Comparison of ENCODE assay signal across 9 mouse cellular contexts in genomic region chr1:64223779-64224687, GRCm38 (mm10).
DNase-seq lines count a peak whose midpoint lies in the region; ATAC-seq lines count a peak whose summit lies in the region.
"Had no signal": no experiment of that assay in that cellular context is flagged by ENCODE, and none has a peak within 500 bp of the region (broad histone marks: within the 10 kb centered on the region; RNA-seq: fewer than 3 reads in every experiment).

No protein-coding gene starts in this region.

- no peaks in the 10 kb centered on the region for H3K27me3 ChIP-seq in forebrain, embryonic 12.5 days
- no peaks in the 10 kb centered on the region for H3K27me3 ChIP-seq in hindbrain, embryonic 16.5 days (replicated peaks; ENCODE audit: control insufficient read depth, insufficient read depth, low read length)
- no peaks in the 10 kb centered on the region for H3K27me3 ChIP-seq in midbrain, embryonic 14.5 days (ENCODE audit: control insufficient read depth, insufficient read depth, low read length)

- no peaks in the 10 kb centered on the region for H3K36me3 ChIP-seq in forebrain, embryonic 12.5 days (replicated peaks)
- H3K36me3 ChIP-seq in hindbrain, embryonic 16.5 days (ENCODE audit: control insufficient read depth, insufficient read depth, low read length), result no peaks in the 10 kb centered on the region
- no peaks in the 10 kb centered on the region for H3K36me3 ChIP-seq in midbrain, embryonic 14.5 days (ENCODE audit: control insufficient read depth, insufficient read depth, low read length)

- no peak overlapping the region for H3K4me2 ChIP-seq in forebrain, embryonic 12.5 days
- H3K4me2 ChIP-seq in hindbrain, embryonic 16.5 days (ENCODE audit: low read length), result peak overlapping the region; percentile 37
- H3K4me2 ChIP-seq in midbrain, embryonic 14.5 days (ENCODE audit: low read length), result peak overlapping the region; percentile 32

- H3K9me3 ChIP-seq in forebrain, embryonic 12.5 days, result no peaks in the 10 kb centered on the region
- H3K9me3 ChIP-seq in hindbrain, embryonic 16.5 days (ENCODE audit: control insufficient read depth, low read length), result no peaks in the 10 kb centered on the region
- H3K9me3 ChIP-seq in midbrain, embryonic 14.5 days (ENCODE audit: control insufficient read depth, low read length), result no peaks in the 10 kb centered on the region

- no peak overlapping the region for H3K9ac ChIP-seq in forebrain, embryonic 12.5 days
- H3K9ac ChIP-seq in hindbrain, embryonic 16.5 days (ENCODE audit: low read depth, low read length), result peak overlapping the region; percentile 36; the same call in 1 of the 2 replicates
- peak overlapping the region; percentile 18; the same call in 1 of the 2 replicates for H3K9ac ChIP-seq in midbrain, embryonic 14.5 days (replicated peaks; ENCODE audit: low read length)

- H3K27ac ChIP-seq in forebrain, embryonic 12.5 days, result peak overlapping the region; percentile 66
- H3K27ac ChIP-seq in hindbrain, embryonic 16.5 days (ENCODE audit: low read depth, low read length), result peak overlapping the region; percentile 65
- H3K27ac ChIP-seq in midbrain, embryonic 14.5 days (replicated peaks; ENCODE audit: low read depth, low read length), result peak overlapping the region; percentile 81

- peak; percentile 59; the same call in 1 of the 2 replicates for ATAC-seq in forebrain, embryonic 12.5 days (ENCODE audit: low FRiP score)
- peak; percentile 31; the same call in 1 of the 2 replicates for ATAC-seq in hindbrain, embryonic 16.5 days
- ATAC-seq in midbrain, embryonic 14.5 days (ENCODE audit: low FRiP score, low TSS enrichment), result peak; percentile 76

- intact Hi-C loops in gastrocnemius, postnatal 14 days (cut with DNase I; ENCODE audit: low total_unique reads), result no loop called here

- WGBS in forebrain, embryonic 12.5 days, result 57% methylated on average over 19 of the region's 19 CpGs
- 41% methylated on average over 19 of the region's 19 CpGs for WGBS in hindbrain, embryonic 16.5 days
- 33% methylated on average over 19 of the region's 19 CpGs for WGBS in midbrain, embryonic 14.5 days

- H3K4me3 ChIP-seq in forebrain, embryonic 12.5 days (replicated peaks), result no peak overlapping the region
- H3K4me3 ChIP-seq in hindbrain, embryonic 16.5 days (ENCODE audit: low read length), result no peak overlapping the region
- H3K4me3 ChIP-seq in midbrain, embryonic 14.5 days (replicated peaks; ENCODE audit: low read depth, low read length), result no peak overlapping the region
- H3K4me3 ChIP-seq: erythroblast, embryonic 14.5 days had no signal

- peak; percentile 12 for DNase-seq in gastrocnemius, postnatal 14 days
- no peak for DNase-seq in gastrocnemius, postnatal 25 days
- DNase-seq in adrenal gland, postnatal 25 days, result peak; percentile 28
- peak; percentile 88 for DNase-seq in midbrain, embryonic 14.5 days
- no peak for DNase-seq in spleen, postnatal 36 days (ENCODE audit: low spot score in 2 of 2)
- no peak for DNase-seq in spleen, adult 18-20 months

- H3K4me1 ChIP-seq in forebrain, embryonic 12.5 days, result peaks cover 53% of the 10 kb centered on the region
- peaks cover 29% of the 10 kb centered on the region for H3K4me1 ChIP-seq in hindbrain, embryonic 16.5 days (ENCODE audit: control insufficient read depth, insufficient read depth, low read depth, low read length)
- H3K4me1 ChIP-seq in midbrain, embryonic 14.5 days (ENCODE audit: control insufficient read depth, insufficient read depth, low read length), result peaks cover 61% of the 10 kb centered on the region

Comparison
In these comparisons a context has a peak if more than half of its experiments do, and no peak if none do; other contexts are left out.
1. DNase-seq: peak in gastrocnemius, postnatal 14 days (single experiment), adrenal gland, postnatal 25 days (single experiment) and midbrain, embryonic 14.5 days (single experiment); none in gastrocnemius, postnatal 25 days (single experiment), spleen, postnatal 36 days (0 of 2) and spleen, adult 18-20 months (0 of 2).
2. Peak in every context shown above with its lines, with median percentiles within 50 percentile points of each other: ATAC-seq and H3K27ac ChIP-seq.